Mouse (Mus musculus) midbrain, embryonic 16.5 days (tissue): ENCODE results near the gene Mre11a. TPM values are rescaled to one million over a fixed set of nuclear protein-coding genes. Genes with fewer than 3 reads are reported as not detected.

Source experiments
- ATAC-seq: fragments of 200-750 bp; cut with Nextera tagmentation; 2 replicates; pipeline ENCODE4 v1.8.0; 2017; ENCODE audit warnings: moderate TSS enrichment
- H3K27ac ChIP-seq: fragments of 300-500 bp; sonication (generic); 2 replicates; pipeline ENCODE4 v1.5.1; 2014; ENCODE audit warnings: mild to moderate bottlenecking, low read length, mixed read lengths
- H3K27me3 ChIP-seq: fragments of 300-500 bp; sonication (generic); 2 replicates; pipeline ENCODE4 v1.6.1; 2014; ENCODE audit warnings: low read depth, low read length, mixed read lengths; ENCODE audit not compliant: control insufficient read depth, insufficient read depth
- H3K36me3 ChIP-seq: fragments of 300-500 bp; sonication (generic); 2 replicates; pipeline ENCODE4 v1.6.1; 2014; ENCODE audit warnings: mild to moderate bottlenecking, low read length, moderate library complexity, mixed read lengths; ENCODE audit not compliant: control insufficient read depth, insufficient read depth
- H3K4me1 ChIP-seq: fragments of 300-500 bp; sonication (generic); 2 replicates; pipeline ENCODE4 v1.6.1; 2014; ENCODE audit warnings: mild to moderate bottlenecking, low read length, mixed read lengths; ENCODE audit not compliant: control insufficient read depth, insufficient read depth
- H3K4me2 ChIP-seq: fragments of 300-500 bp; sonication (generic); 2 replicates; pipeline ENCODE4 v1.6.1; 2014; ENCODE audit warnings: mild to moderate bottlenecking, low read length, mixed read lengths
- H3K4me3 ChIP-seq: fragments of 300-500 bp; sonication (generic); 2 replicates; pipeline ENCODE4 v1.5.1; 2014; ENCODE audit warnings: low read depth, mild to moderate bottlenecking, low read length, moderate library complexity, mixed read lengths
- H3K9ac ChIP-seq: fragments of 300-500 bp; sonication (generic); 2 replicates; pipeline ENCODE4 v1.6.1; 2014; ENCODE audit warnings: low read depth, low read length, mixed read lengths
- H3K9me3 ChIP-seq: fragments of 300-500 bp; sonication (generic); replicated peaks from 2 replicates; pipeline ENCODE4 v1.6.1; 2014; ENCODE audit warnings: mild to moderate bottlenecking, low read length, mixed read lengths; ENCODE audit not compliant: control insufficient read depth, poor library complexity, severe bottlenecking
- WGBS: fragments of 180-500 bp; shearing (Covaris S2); extraction: QIAGEN DNeasy Blood & Tissue Kit; methylation state at CpG from one replicate; pipeline ENCODE4 v1.1.7; 2014; 5-methylcytosine and 5-hydroxymethylcytosine counted together
- polyA plus RNA-seq: library from polyadenylated mRNA; unstranded; fragments of >200 nt; fragmentation: Nextera tagmentation; extraction: Ambion mirVana; gene quantifications from 2 replicates; pipeline ENCODE4 v1.2.1, GENCODE M21; 2015

Gene Mre11a
- polyA plus RNA-seq: 10.5 and 13.1 TPM in 2 replicates

DNA sequence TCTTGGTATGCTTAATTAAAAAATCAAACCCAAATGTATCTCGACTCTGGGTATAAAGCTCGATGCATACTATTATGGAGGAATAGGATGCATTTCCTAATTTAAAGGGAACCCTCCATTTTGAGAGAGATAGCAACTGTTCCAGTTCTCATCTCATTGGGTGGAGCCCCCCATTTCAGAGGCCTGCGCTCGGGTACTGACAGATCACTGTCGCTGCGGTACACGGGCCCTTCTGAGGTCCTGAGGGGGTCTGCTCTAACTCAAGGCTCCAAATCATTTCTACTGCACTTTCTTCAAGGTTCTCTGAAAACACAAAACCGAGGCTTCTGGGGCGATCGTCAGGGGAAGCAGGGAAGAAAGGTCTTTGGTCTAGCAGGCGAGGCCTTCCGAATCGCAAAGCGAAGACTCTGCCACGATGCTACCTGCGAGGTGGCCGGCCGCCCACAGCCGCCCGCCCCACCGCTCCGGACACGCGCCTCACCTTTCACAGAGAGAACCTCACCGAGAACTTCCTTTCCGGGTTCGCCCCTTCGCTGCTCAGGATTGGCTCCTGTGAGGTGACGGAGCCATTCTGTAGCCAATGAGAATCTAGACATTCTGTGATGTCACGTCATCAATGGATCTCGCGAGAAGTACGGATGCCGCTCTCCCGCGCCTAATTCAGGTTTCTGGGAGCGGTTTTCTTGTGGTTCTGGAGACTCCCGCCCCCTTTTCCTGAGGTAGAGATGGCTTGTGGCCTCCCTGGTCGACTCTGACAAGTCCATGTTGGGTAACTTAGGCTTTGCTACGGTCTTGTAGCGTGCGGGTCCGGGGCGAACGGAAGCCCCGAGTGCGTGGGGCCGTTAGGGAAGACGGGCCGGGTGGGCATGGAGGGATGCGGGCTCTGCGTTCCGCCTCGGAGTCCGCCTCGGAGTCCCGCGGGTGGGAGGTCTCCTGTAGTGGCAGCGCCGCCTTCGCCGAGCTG lies at the start of gene Mre11a, which contains the start of gene Ankrd49:
TSS of gene Mre11a (plus strand) at position 616 of the 964 bp plus-strand sequence.
TSS of gene Ankrd49 (minus strand) at position 818 of the 964 bp plus-strand sequence.
- Histone ChIP-seq H3K4me1 (peaks cover 8% of the 10 kb centered on the region), H3K4me3 (peak within 1 kb of the TSS; percentile 85), H3K27me3 (no peaks in the 10 kb centered on the region), H3K27ac (peak within 1 kb of the TSS; percentile 89), H3K9ac (peak within 1 kb of the TSS; percentile 77), H3K36me3 (peaks cover 21% of the 10 kb centered on the region), H3K9me3 (no peaks in the 10 kb centered on the region), H3K4me2 (peak within 1 kb of the TSS; percentile 94)
- peak; percentile 100 for ATAC-seq
- WGBS: under 1% methylated on average over 62 of the region's 62 CpGs

DNA sequence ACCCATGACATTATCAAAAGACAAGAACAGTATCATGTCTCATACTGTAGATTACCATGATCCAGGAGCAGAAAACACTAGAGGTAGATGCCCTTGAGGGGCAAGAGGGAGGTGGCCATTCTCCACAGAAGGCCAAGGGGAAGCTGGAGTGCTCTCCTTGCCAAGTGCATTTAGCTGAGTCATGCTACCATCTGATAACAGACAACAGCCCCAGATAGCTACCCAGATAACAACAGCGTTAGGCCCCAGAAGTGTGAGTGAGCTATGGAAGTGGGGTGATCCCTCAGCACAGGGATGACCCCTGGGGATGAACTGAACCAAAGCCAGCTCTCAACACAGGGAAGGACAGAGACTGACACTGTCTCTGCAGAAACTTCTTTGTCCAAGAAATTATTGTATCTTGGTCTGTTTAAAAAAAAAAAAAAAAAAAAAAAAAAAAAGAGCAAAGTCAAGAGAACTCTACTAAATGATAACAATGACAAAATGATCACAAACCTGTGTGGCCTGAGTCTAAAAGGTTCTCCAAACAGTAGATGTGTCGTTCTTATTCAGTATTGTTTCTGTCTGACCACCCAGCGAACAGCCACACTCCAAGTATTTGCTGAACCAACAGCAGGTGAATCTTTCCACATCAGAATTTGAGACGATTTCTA lies 44.8 kb upstream of the Mre11a start:
- no peak overlapping the region for H3K9ac ChIP-seq
- no peaks in the 10 kb centered on the region for H3K36me3 ChIP-seq

DNA sequence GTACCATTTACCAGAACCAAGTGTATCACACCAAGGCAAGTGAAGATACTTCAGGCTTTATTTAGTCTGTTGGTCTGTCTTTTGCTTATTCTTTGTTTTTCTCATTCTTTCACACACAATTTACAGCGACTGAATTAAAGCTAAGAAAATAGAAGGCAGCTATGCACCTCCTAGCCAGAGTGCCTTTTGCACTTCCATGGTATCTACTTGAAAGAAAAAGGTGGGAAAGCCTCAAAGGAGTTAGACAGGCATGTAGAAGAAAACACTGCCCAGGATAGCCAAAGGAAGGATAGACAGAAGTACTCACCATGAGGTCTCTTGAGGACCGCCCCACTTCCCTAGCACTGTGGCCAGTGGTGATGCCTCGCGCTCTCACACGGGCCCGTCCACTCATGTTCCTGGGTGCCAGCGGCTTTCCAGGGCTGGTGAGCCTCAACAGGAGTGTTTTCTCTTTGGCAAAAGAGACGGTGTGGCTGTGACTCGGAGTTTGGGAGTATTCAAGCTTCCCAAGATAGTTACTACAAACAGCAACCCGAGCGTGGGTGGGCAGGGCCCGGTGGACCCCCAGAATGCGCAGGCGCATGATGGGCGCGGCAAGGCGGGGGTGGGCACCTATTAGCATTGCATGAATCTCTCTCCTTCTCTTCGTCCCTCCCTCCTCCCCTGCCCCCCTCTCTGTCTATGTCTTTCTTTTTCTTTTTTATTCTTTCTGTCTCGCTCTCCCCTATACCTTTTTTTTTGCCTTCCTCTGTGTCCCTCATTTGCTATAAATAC lies 44.1 kb upstream of the Mre11a start, which contains the start of gene Piwil4:
TSS of gene Piwil4 (minus strand) at position 583 of the 774 bp plus-strand sequence.
- no peaks in the 10 kb centered on the region for H3K27me3 ChIP-seq
- H3K9ac ChIP-seq: no peak within 1 kb of the TSS
- no peak for ATAC-seq
- H3K4me1 ChIP-seq: no peaks in the 10 kb centered on the region
- no peak within 1 kb of the TSS for H3K27ac ChIP-seq
- no peaks in the 10 kb centered on the region for H3K36me3 ChIP-seq
- H3K4me3 ChIP-seq: no peak within 1 kb of the TSS
- H3K4me2 ChIP-seq: no peak within 1 kb of the TSS
- no peaks in the 10 kb centered on the region for H3K9me3 ChIP-seq
- 87% methylated on average over 19 of the region's 19 CpGs for WGBS

More for the DNA sequence above, 44.8 kb upstream of the Mre11a start:
- H3K4me1 ChIP-seq: no peaks in the 10 kb centered on the region
- no peak for ATAC-seq
- no peaks in the 10 kb centered on the region for H3K27me3 ChIP-seq
- no peaks in the 10 kb centered on the region for H3K9me3 ChIP-seq
- H3K4me3 ChIP-seq: no peak overlapping the region
- WGBS: 90% methylated on average over 4 of the region's 4 CpGs
- H3K4me2 ChIP-seq: no peak overlapping the region
- H3K27ac ChIP-seq: no peak overlapping the region

GRCm38 (mm10) chr9:14750901-14751502 lies 33.5 kb upstream of the Mre11a start:
- Histone ChIP-seq H3K4me3 (peak overlapping the region; percentile 58), H3K9ac (peak overlapping the region; percentile 76), H3K4me2 (peak overlapping the region; percentile 94), H3K27ac (no peak overlapping the region), H3K27me3 (peaks cover 8% of the 10 kb centered on the region; the same call in 1 of the 2 replicates), H3K9me3 (no peaks in the 10 kb centered on the region), H3K4me1 (peaks cover 8% of the 10 kb centered on the region; the same call in 1 of the 2 replicates), H3K36me3 (no peaks in the 10 kb centered on the region)
- WGBS: 57% methylated on average over 42 of the region's 42 CpGs
- peak; percentile 32 for ATAC-seq

DNA sequence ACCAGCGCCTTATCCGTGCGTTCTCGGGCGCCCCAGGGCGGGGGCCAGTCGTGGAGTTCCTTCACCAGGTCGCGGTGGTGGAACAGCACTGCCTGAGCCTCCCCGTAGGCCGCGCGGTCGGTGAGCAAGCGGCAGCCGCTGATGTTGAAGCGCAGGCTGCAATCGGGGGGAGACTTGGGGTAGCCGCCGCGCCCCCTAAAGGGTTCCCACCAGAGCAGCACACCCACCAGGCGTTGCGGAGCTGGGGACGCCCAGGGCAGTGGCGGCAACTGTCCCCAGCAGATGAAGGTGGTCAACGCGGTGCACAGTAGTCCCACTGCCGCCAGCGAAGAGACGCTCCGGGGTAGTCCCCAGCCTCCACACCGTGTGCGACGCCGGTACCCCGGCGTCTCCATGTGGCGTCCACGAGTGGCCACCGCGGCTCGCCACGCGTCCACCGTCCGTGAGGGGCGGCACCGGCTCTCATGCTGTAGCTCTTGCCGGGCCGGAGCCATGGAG lies 32.9 kb upstream of the Mre11a start:
- Histone ChIP-seq H3K9me3 (no peaks in the 10 kb centered on the region), H3K4me3 (peak overlapping the region; percentile 58), H3K27ac (no peak overlapping the region; the same call in 1 of the 2 replicates), H3K36me3 (no peaks in the 10 kb centered on the region), H3K27me3 (peaks cover 8% of the 10 kb centered on the region; the same call in 1 of the 2 replicates), H3K9ac (peak overlapping the region; percentile 76), H3K4me1 (peaks cover 8% of the 10 kb centered on the region; the same call in 1 of the 2 replicates), H3K4me2 (peak overlapping the region; percentile 94)
- WGBS: under 1% methylated on average over 50 of the region's 50 CpGs
- ATAC-seq: peak; percentile 89

- no peaks in the 10 kb centered on the region for H3K9me3 ChIP-seq
- H3K27ac ChIP-seq: no peak within 1 kb of the TSS; the same call in 1 of the 2 replicates
- peaks cover 8% of the 10 kb centered on the region; the same call in 1 of the 2 replicates for H3K4me1 ChIP-seq
- under 1% methylated on average over 27 of the region's 28 CpGs for WGBS
- H3K9ac ChIP-seq: peak within 1 kb of the TSS; percentile 76
- H3K4me2 ChIP-seq: peak within 1 kb of the TSS; percentile 94
- peak; percentile 86 for ATAC-seq
- H3K4me3 ChIP-seq: peak within 1 kb of the TSS; percentile 58
- peaks cover 8% of the 10 kb centered on the region; the same call in 1 of the 2 replicates for H3K27me3 ChIP-seq
- H3K36me3 ChIP-seq: no peaks in the 10 kb centered on the region
Measured at GRCm38 (mm10) chr9:14752001-14752522, 32.4 kb upstream of the Mre11a start, which contains the start of gene Fut4. Fut4 (minus strand) TSS chr9:14752393.

DNA sequence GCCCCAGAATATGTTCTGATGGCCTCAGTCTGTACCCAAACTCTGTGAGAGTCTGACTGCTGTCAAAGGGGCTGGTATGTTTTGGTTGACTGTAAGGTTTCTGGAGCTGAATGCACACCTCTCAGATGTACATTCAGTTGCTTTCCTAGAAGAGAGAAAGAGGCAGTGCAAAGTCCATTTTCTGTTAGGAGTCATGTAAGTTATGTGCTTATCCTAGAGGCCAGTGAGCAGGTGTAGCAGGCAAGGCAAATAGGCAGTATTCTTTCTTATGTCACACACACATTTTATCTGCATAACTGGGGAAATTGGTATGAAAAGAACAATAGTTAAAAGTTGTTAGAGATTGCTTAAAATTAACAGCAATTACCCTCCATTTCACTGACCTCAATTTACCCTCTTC lies 30.5 kb upstream of the Mre11a start:
- no peak overlapping the region for H3K4me3 ChIP-seq
- no peaks in the 10 kb centered on the region for H3K9me3 ChIP-seq
- H3K4me1 ChIP-seq: peaks cover 8% of the 10 kb centered on the region; the same call in 1 of the 2 replicates
- H3K27me3 ChIP-seq: peaks cover 8% of the 10 kb centered on the region; the same call in 1 of the 2 replicates
- H3K9ac ChIP-seq: no peak overlapping the region
- no peak overlapping the region for H3K27ac ChIP-seq
- H3K4me2 ChIP-seq: no peak overlapping the region
- H3K36me3 ChIP-seq: no peaks in the 10 kb centered on the region
- no peak for ATAC-seq
